Mouse (Mus musculus) E14TG2a.4 (cell line): ENCODE measurements around the gene Fbxo9.

Experiments used
- CTCF ChIP-seq: conservative IDR thresholded peaks from 2 replicates; pipeline ENCODE4 v1.5.1; 2014; ENCODE audit warnings: low read length
- NANOG ChIP-seq: IDR thresholded peaks from 2 replicates; pipeline ENCODE4 v1.6.1; 2014; ENCODE audit warnings: borderline replicate concordance, low read length, mixed read lengths

DNA sequence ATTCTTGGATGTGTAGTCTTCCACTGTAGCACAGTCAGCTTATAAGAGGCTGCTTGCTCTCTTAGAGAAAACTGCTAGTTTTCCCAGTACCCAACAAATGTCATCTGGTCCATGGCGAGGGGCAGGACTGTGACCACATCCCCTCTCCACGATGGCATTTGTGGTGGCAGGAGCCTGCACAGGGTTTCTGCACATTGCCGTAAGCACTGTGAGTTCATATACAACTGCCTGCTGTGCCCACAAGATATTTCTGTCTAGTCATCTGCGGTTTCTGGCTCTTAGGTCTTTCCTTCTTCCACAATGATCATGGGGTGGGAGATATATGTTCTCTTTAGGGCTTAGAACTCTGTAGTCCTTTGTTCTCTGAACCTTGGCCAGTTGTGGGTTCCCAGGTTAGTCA lies 37.2 kb downstream of the Fbxo9 start:
- TF ChIP-seq CTCF, result no peak
- TF ChIP-seq NANOG, result no peak
